Mouse (Mus musculus) monocyte, adult 2 months (primary cell): ENCODE results near the gene Isca2.

Experiments used
- DNase-seq, 2 experiments: peaks; one replicate each; pipeline ENCODE4 v3.0.0; 2022; ENCODE audit warnings: low spot score in 2 of 2, low read depth in 1 of 2

Isca2 gene

DNA sequence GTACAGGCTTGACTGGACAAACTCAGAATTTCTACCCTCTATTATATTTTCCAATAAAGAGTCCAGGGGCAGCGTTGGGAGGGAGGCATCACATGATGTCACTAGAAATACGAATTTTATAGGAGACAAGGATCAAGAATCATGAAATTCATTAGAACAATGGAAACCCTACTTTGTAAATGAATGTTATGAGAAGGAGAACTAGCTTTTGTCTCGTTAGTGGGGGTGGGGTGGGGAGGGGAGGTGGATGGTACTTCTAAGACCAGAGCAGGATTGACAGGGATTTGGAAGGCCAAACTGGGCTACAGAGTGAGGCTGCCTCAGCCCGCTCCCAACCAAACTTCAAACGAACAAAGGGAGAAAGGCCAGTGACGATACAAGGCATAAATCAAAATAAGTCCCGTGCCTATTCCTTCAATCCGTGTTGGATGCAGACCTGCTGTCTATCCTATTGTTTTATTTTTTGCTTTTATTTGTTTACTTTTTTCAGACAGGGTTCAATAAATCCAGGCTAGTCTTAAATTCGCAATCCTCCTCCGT is 1.0 kb upstream of the Isca2 start:
- DNase-seq = no peak

DNA sequence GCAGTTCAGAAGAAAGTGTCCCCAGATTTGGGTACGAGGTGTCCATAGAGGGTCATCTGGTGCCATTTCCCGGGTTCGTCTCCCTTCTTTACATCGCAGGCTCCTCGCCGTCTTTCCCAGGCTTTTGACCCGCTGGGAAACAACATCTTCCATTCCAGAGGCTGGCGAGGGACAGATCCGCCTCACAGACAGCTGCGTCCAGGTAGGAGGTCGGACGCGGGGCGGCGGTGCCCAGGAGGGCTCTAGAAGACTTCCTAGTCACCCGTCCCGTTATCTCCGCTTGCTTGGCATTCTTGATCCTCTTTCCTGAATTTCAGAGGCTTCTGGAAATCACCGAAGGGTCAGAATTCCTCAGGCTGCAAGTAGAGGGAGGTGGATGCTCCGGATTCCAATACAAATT is 425 bp downstream of the Isca2 start:
- DNase-seq = no peak

GRCm38 (mm10) chr12:84774376-84774775 is 1.3 kb downstream of the Isca2 start:
- no peak for DNase-seq

GRCm38 (mm10) chr12:84776229-84776628 is 3.2 kb downstream of the Isca2 start:
- no peak for DNase-seq

GRCm38 (mm10) chr12:84784604-84785381 is 11.7 kb downstream of the Isca2 start:
- DNase-seq = peak; percentile 56 to 72

GRCm38 (mm10) chr12:84786091-84786490 is 13.0 kb downstream of the Isca2 start:
- DNase-seq = no peak

- DNase-seq = no peak
Measured at GRCm38 (mm10) chr12:84790853-84791252, 17.8 kb downstream of the Isca2 start.

DNA sequence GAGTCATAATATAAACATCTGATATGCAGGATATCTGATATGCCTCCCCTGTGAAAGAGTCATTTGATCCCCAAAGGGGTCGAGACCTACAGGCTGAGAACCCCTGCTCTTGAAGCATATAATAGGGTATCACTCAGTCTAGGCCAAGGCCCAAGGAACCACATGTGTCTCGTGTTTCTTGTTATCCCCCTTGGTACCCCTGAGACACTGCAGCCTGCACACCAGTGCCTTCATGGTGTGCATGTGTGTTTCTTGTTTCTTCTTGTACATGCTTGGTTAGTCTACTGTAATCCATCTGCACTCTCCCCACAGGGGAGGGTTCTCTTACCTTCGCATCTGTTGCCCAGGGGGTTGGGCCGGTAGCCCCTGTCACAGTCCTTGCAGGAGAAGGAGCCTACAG is 19.6 kb downstream of the Isca2 start:
- DNase-seq = no peak

GRCm38 (mm10) chr12:84794647-84795046 is 21.6 kb downstream of the Isca2 start:
- no peak for DNase-seq

GRCm38 (mm10) chr12:84799086-84799485 is 26.0 kb downstream of the Isca2 start:
- no peak for DNase-seq

DNA sequence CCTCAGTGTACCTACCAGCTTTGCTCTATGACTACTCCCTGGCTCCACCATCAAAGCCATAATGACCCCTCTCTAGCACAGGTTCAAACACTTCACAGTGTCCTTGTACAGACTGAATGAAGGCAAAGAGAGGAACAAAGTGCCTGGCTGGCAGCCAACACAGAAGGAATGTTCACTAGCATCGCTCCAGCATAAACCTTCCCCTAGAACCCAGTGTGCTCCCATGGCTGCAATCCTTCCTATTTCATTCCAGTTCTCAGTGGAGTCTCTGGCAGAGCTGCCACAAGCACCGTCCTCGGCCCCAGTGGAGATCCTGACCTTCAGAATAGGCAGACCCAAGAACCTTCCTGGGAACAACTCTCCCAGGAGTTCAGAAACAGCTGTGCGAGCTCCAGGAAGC is 27.4 kb downstream of the Isca2 start:
- no peak for DNase-seq

GRCm38 (mm10) chr12:84801532-84802110 is 28.6 kb downstream of the Isca2 start:
- DNase-seq = no peak

- no peak for DNase-seq
Measured at GRCm38 (mm10) chr12:84802625-84803024, 29.6 kb downstream of the Isca2 start.

- no peak for DNase-seq
Measured at GRCm38 (mm10) chr12:84805228-84805842, 32.3 kb downstream of the Isca2 start.

DNA sequence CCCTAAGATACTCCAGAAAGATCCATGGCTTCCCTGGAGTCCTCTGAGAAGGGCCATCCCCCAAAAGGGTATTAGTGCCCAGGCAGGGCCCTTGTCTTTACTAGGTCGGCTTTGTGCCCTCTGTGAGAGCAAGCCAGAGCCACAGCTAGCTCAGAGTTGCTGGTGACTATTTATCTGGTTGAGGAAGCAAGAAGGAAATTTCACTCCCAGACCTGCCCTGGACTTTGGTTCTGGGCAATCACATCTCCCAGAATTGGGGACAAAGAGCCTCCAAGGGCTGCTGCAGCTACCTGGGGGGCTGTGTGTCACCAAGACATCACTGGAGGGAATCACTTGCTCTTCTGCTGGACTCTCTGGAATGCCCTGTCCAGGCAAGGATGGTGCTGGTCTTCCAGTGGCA is 33.0 kb downstream of the Isca2 start:
- DNase-seq = no peak

- no peak for DNase-seq
Measured at GRCm38 (mm10) chr12:84806726-84807125, 33.7 kb downstream of the Isca2 start.

- no peak for DNase-seq
Measured at GRCm38 (mm10) chr12:84807351-84807750, 34.3 kb downstream of the Isca2 start.

DNA sequence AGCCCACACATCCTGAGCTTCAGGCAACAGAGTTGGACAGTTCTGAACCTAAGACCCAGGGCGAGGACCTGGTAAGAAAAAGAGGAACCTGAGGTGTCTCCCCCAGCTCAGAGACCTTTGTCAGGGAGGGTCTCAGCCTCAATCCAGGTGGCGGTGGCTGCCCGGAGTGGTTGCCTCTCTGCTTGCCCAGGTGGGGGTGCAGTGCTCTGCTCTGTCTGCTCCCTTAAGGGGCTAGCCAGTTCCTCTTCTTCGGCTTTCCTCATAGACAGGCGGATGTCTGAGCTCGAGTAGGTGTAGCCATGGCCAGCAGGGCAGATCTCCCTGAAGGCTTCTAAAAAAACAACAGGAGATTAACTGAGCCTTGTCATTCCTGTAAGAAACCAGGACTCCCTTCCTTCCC is 36.0 kb downstream of the Isca2 start:
- no peak for DNase-seq

DNA sequence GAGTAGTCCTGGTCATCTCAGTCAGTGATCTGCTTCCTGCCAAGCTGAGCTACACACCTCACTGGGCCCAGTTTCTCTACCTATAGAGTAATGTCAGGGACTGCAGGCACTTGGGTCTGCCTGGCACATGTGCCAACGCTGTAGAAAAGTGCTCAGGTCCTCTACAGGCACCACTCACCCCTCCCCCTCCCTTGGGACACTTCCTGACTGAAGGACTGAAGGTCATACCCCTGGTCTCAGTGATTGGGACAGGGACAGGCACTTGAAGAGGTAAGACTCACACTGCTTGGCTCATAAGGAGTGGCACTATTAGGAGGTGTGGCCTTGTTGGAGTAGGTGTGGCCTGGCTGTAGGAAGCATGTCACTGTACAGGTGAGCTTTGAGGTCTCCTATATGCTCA is 37.8 kb downstream of the Isca2 start:
- no peak for DNase-seq

GRCm38 (mm10) chr12:84811510-84811909 is 38.5 kb downstream of the Isca2 start:
- DNase-seq = no peak

DNA sequence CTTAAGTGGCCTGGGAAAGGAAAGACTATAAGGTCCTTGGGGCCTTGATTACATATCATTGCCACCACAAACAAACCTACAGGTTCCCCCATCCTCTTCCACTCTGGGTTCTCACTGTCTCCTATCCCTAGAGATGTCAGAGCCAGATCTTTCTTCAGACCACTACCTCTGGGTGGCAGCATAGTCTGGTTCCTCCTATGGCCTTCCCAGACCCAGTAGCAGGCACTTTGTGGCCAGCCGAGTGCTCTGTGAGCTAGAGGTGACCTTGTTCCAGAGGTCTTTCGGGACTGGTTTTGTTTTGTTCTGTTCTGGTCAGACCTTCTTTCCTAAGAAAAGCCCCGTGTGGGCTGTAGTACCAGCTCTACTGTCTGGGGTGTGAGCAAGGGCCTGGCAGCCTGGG is 39.0 kb downstream of the Isca2 start:
- DNase-seq = no peak

DNA sequence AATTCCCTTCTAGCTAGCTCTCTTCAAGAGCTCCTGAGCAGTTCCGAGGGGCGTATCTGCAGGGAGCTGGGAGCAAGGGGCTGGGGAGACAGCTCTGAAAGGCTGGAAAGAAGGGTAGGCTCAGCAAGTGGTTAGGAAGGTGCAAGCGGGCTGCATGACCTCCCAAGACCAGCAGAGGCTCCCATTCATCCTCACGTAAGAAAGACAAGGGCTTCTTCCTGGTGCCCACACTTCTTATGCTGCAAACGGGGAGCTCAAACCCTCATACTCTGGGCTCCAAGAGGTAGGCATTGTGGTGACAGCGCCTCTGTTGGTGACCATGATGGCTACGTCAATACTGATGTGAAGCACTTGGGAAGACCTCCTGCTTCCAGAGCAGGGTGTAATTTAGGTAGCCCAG is 40.7 kb downstream of the Isca2 start:
- no peak for DNase-seq
